Comparison of ENCODE assay signal across 19 mouse cellular contexts in genomic region chr15:12279816-12280215, GRCm38 (mm10). TPM values are rescaled to one million over a fixed set of nuclear protein-coding genes. Genes with fewer than 3 reads are reported as not detected.
A peak's percentile ranks its signal among the peaks of the same experiment; 100 is the strongest.
DNase-seq lines count a peak whose midpoint lies in the region; ATAC-seq lines count a peak whose summit lies in the region.
"Had no signal": no experiment of that assay in that cellular context is flagged by ENCODE, and none has a peak within 500 bp of the region (broad histone marks: within the 10 kb centered on the region; RNA-seq: fewer than 3 reads in every experiment).

No protein-coding gene starts in this region.

- peak; percentile 59 for ATAC-seq in granulocyte monocyte progenitor cell, adult 5-6 weeks (replicated peaks; ENCODE audit: poor library complexity, severe bottlenecking)
- ATAC-seq: activated CD4-positive, CD25-positive, alpha-beta regulatory T cell, adult 4 months; forebrain, embryonic 13.5 days; forebrain, embryonic 15.5 days; forebrain, postnatal 0 days; Patski had no signal

- DNase-seq in thymus, postnatal 4 days, result peak; percentile 1
- no peak for DNase-seq in thymus, postnatal 14 days
- DNase-seq in 416B (ENCODE audit: low read depth), result peak; percentile 67
- no peak for DNase-seq in heart, adult 11 months
- DNase-seq in gastrocnemius, postnatal 10 days, result no peak
- DNase-seq in gastrocnemius, postnatal 25 days, result no peak
- DNase-seq: adrenal gland, postnatal 10 days; adrenal gland, postnatal 25 days; cerebellum, adult 11-12 months; cerebellum, adult 2 months; cerebellum, adult 9-10 months; cerebellum, postnatal 10 days; cerebellum, postnatal 25 days; forebrain, postnatal 0 days had no signal

RNA-seq across cellular contexts. Expression of gene Golph3, which starts 41.4 kb away (rescaled TPM):
- total RNA-seq in granulocyte monocyte progenitor cell, adult 5-6 weeks (2014; fragmentation: Nextera tagmentation), result 64.1 and 73.3 TPM in 2 replicates
- 92.7 and 98.3 TPM in 2 replicates for total RNA-seq in granulocyte monocyte progenitor cell, adult 5-6 weeks (2017)
- 10 to 100 TPM; 61.3 to 66.0 TPM for total RNA-seq in gastrocnemius, postnatal 10 days (2021)
- 10 to 100 TPM; 65.3 to 70.8 TPM for total RNA-seq in gastrocnemius, postnatal 25 days (2021)

RNA-seq across cellular contexts. Expression of gene 1810049J17Rik, which starts 41.9 kb away (rescaled TPM):
- not detected in 2 replicates for total RNA-seq in granulocyte monocyte progenitor cell, adult 5-6 weeks (2014; fragmentation: Nextera tagmentation)
- total RNA-seq in granulocyte monocyte progenitor cell, adult 5-6 weeks (2017), result not detected in 2 replicates
- not detected for total RNA-seq in gastrocnemius, postnatal 10 days (2021)
- under 1 TPM in 1 of 2 experiments, not detected in 1; 0.91 TPM for total RNA-seq in gastrocnemius, postnatal 25 days (2021)
- total RNA-seq: adrenal gland, postnatal 25 days; forebrain, postnatal 0 days had no signal

Comparison
In these comparisons a context has a peak if more than half of its experiments do, and no peak if none do; other contexts are left out.
1. DNase-seq: peak in thymus, postnatal 4 days (single experiment) and 416B (single experiment); none in thymus, postnatal 14 days (single experiment), heart, adult 11 months (single experiment), gastrocnemius, postnatal 10 days (single experiment) and gastrocnemius, postnatal 25 days (single experiment).